20 mouse cellular contexts compared by ENCODE assay signal in genomic region chr14:32551854-32552253, GRCm38 (mm10). TPM values are rescaled to one million over a fixed set of nuclear protein-coding genes. Genes with fewer than 3 reads are reported as not detected.
A peak's percentile ranks its signal among the peaks of the same experiment; 100 is the strongest.
DNase-seq lines count a peak whose midpoint lies in the region; ATAC-seq and TF ChIP-seq lines count a peak whose summit lies in the region.
"Had no signal": no experiment of that assay in that cellular context is flagged by ENCODE, and none has a peak within 500 bp of the region (broad histone marks: within the 10 kb centered on the region; RNA-seq: fewer than 3 reads in every experiment).

No protein-coding gene starts in this region.

- ATAC-seq in cerebellum, adult (ENCODE audit: insufficient number of reproducible peaks, low FRiP score, low TSS enrichment): no peak
- ATAC-seq: forebrain, embryonic 15.5 days; midbrain, embryonic 13.5 days had no signal

- H3K27ac ChIP-seq in layer of hippocampus, adult 2 months: no peak overlapping the region
- H3K27ac ChIP-seq: forebrain, embryonic 15.5 days; heart, embryonic 15.5 days; midbrain, embryonic 13.5 days had no signal

- TF ChIP-seq CTCF in layer of hippocampus, adult 2 months (conservative IDR thresholded peaks at IDR 0.05): peak; percentile 65

- DNase-seq in heart, adult 11 months: peak; percentile 10
- no peak for DNase-seq in heart, postnatal 25 days (ENCODE audit: low spot score)
- DNase-seq in layer of hippocampus, adult 2 months (ENCODE audit: low spot score in 2 of 2): no peak
- no peak for DNase-seq in layer of hippocampus, postnatal 36 days
- peak; percentile 27 for DNase-seq in retina, postnatal 1 day
- no peak for DNase-seq in retina, embryonic 14.5 days (ENCODE audit: low spot score)
- DNase-seq: cerebellum, adult 9-11 months; heart, adult 18-20 months; left cerebral cortex, postnatal 4 days; right cerebral cortex, postnatal 25 days; thymus, adult 2 months had no signal

- no peak overlapping the region for H3K4me3 ChIP-seq in layer of hippocampus, adult 2 months
- H3K4me3 ChIP-seq: forebrain, embryonic 15.5 days; heart, embryonic 15.5 days; midbrain, embryonic 13.5 days; myocyte had no signal

- intact Hi-C loops in heart, postnatal 25 days (cut with DNase I): no loop called here

RNA-seq across cellular contexts. Expression of gene Ercc6, which starts 38.5 kb away (rescaled TPM):
- total RNA-seq in heart, postnatal 25 days (2021): 1 to 10 TPM; 3.8 to 4.3 TPM
- total RNA-seq in layer of hippocampus, adult 2 months (2021): 10 to 100 TPM; 24.1 to 28.7 TPM
- total RNA-seq in layer of hippocampus, postnatal 36 days (2021): 10 to 100 TPM; 21.6 to 26.7 TPM

RNA-seq across cellular contexts. Expression of gene Prrxl1, which starts 47.4 kb away (rescaled TPM):
- total RNA-seq in heart, postnatal 25 days (2021): not detected
- under 1 TPM in 1 of 2 experiments, not detected in 1; 0.15 TPM for total RNA-seq in layer of hippocampus, adult 2 months (2021)
- not detected for total RNA-seq in layer of hippocampus, postnatal 36 days (2021)
- total RNA-seq: gastrocnemius, adult 8-10 months; heart, adult 18-20 months; hematopoietic stem cell, adult 5-6 weeks; left cerebral cortex, postnatal 4 days; liver, adult 2 months; megakaryocyte progenitor cell, adult 5-6 weeks had no signal

Comparison
In these comparisons a context has a peak if more than half of its experiments do, and no peak if none do; other contexts are left out.
1. DNase-seq: peak in heart, adult 11 months (single experiment) and retina, postnatal 1 day (single experiment); none in heart, postnatal 25 days (single experiment), layer of hippocampus, adult 2 months (0 of 2), layer of hippocampus, postnatal 36 days (0 of 2) and retina, embryonic 14.5 days (single experiment).
2. RNA of gene Ercc6, which starts 38.5 kb away (total RNA-seq): 24.1 to 28.7 TPM in layer of hippocampus, adult 2 months and 21.6 to 26.7 TPM in layer of hippocampus, postnatal 36 days; 3.8 to 4.3 TPM in heart, postnatal 25 days; every median in the first group is over 4 times any median in the second.